Mouse (Mus musculus) kidney, adult 2 months (tissue): ENCODE measurements around the gene Gabrg3.

Experiments used
- CTCF ChIP-seq: fragments of 200-500 bp; conservative IDR thresholded peaks from 2 replicates; pipeline ENCODE4 v1.5.1; 2011; ENCODE audit warnings: low read depth, mild to moderate bottlenecking, control low read depth, low read length, moderate library complexity, mixed read lengths; ENCODE audit not compliant: insufficient read depth, insufficient read length
- POLR2A ChIP-seq: fragments of 200-500 bp; IDR thresholded peaks from one replicate; pipeline ENCODE4 v1.6.1; 2011; ENCODE audit warnings: low read depth, low read length, control low read depth

GRCm38 (mm10) chr7:56765612-56766445 is 621.2 kb downstream of the Gabrg3 start:
- TF ChIP-seq CTCF = no peak
- TF ChIP-seq POLR2A = no peak
